Mouse (Mus musculus) midbrain, embryonic 10.5 days (tissue): Measurements from ENCODE around the gene Tmem206. TPM values are rescaled to one million over a fixed set of nuclear protein-coding genes. Genes with fewer than 3 reads are reported as not detected.

Experiments used
- DNase-seq: peaks from one replicate; pipeline ENCODE4 v3.0.0-alpha.2; 2017; ENCODE audit warnings: low spot score
- H3K27ac ChIP-seq: fragments of 300-500 bp; sonication (generic); replicated peaks from 2 replicates; pipeline ENCODE4 v1.5.1; 2016; ENCODE audit warnings: mild to moderate bottlenecking
- H3K27me3 ChIP-seq: fragments of 300-500 bp; sonication (generic); 2 replicates; pipeline ENCODE4 v1.6.1; 2016; ENCODE audit warnings: low read depth, mild to moderate bottlenecking; ENCODE audit not compliant: poor library complexity, severe bottlenecking
- H3K36me3 ChIP-seq: fragments of 300-500 bp; sonication (generic); 2 replicates; pipeline ENCODE4 v1.6.1; 2016; ENCODE audit warnings: mild to moderate bottlenecking, moderate library complexity
- H3K4me1 ChIP-seq: fragments of 300-500 bp; sonication (generic); 2 replicates; pipeline ENCODE4 v1.6.1; 2016
- H3K4me3 ChIP-seq: fragments of 300-500 bp; sonication (generic); 2 replicates; pipeline ENCODE4 v1.5.1; 2016; ENCODE audit warnings: mild to moderate bottlenecking, moderate library complexity
- H3K9me3 ChIP-seq: fragments of 300-500 bp; sonication (generic); replicated peaks from 2 replicates; pipeline ENCODE4 v1.6.1; 2016; ENCODE audit warnings: mild to moderate bottlenecking
- WGBS: fragments of 180-500 bp; shearing (Covaris S2); methylation state at CpG from one replicate; pipeline ENCODE4 v1.1.7; 2016; 5-methylcytosine and 5-hydroxymethylcytosine counted together
- polyA plus RNA-seq: library from polyadenylated mRNA; unstranded; fragments of >200 nt; fragmentation: Nextera tagmentation; extraction: Ambion mirVana; gene quantifications from 2 replicates; pipeline ENCODE4 v1.2.1, GENCODE M21; 2016

The Tmem206 gene
- polyA plus RNA-seq, 1 experiment from 2014 or later = 32.3 TPM

DNA sequence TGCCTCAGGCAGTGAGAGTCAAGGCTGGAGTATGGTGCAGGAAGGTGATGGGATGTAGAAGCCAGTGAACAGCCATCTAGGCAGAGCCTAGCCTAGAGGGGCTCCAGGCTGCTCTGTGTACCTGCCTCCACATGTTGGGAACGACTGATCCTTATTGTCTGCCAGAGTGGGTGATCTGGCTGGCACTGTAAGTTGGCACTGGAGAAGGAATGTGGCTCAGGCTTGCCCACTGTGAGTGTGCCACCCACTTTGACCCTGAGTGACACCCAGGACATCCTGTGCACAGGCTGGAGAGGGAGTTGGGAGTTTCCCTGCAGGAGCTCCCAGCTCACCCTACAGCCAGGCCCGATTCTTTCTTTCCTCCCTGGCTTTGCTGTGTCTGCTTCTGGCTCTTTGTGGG, 14.2 kb downstream of the Tmem206 start:
- 88% methylated on average over 2 of the region's 2 CpGs for WGBS
- H3K4me3 ChIP-seq = no peak overlapping the region
- H3K9me3 ChIP-seq = no peaks in the 10 kb centered on the region
- no peaks in the 10 kb centered on the region for H3K4me1 ChIP-seq
- no peak overlapping the region for H3K27ac ChIP-seq
- H3K36me3 ChIP-seq = peaks cover 91% of the 10 kb centered on the region
- no peaks in the 10 kb centered on the region for H3K27me3 ChIP-seq
- no peak for DNase-seq

DNA sequence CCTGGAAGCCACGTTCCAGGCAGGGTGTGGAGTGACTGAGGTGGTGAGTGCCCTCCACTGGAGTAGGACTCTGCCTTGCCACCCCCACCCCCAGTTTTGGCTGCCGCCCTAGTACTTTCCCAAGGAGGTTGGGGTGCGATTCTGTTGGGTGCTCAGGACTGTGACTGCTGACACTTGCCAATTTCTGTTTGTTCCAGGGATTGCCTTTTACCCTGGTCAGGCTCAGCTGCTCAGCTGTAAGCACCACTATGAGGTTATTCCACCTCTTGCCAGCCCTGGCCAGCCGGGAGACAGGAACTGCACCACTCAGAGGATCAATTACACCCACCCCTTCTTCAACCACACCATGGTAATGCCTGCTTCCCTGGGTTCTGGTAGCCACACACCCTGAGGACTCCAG, 14.8 kb downstream of the Tmem206 start:
- Histone ChIP-seq H3K36me3 (peaks cover 96% of the 10 kb centered on the region), H3K27ac (no peak overlapping the region), H3K9me3 (no peaks in the 10 kb centered on the region), H3K4me3 (no peak overlapping the region), H3K27me3 (no peaks in the 10 kb centered on the region), H3K4me1 (no peaks in the 10 kb centered on the region)
- DNase-seq = no peak
- 92% methylated on average over 4 of the region's 4 CpGs for WGBS

DNA sequence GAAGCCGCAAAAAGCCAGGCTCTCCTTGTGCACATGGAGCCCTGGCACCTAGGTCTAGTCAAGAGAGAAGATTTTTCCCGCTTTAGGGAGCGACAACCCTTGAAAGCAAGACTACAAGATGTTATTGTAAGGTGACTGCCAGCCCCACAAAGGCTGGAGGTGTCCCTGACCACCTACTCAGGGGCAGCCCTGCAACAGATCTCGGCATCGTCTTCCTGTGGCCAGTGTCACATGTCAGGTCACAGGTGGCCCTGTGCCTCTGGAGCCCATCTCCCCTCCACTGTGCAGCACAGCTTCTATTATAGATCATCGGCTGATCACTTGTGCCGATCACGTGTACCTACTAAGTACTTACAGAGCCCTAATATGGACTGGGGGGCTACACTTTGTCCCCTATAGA, 21.9 kb downstream of the Tmem206 start:
- WGBS = 93% methylated on average over 8 of the region's 8 CpGs

DNA sequence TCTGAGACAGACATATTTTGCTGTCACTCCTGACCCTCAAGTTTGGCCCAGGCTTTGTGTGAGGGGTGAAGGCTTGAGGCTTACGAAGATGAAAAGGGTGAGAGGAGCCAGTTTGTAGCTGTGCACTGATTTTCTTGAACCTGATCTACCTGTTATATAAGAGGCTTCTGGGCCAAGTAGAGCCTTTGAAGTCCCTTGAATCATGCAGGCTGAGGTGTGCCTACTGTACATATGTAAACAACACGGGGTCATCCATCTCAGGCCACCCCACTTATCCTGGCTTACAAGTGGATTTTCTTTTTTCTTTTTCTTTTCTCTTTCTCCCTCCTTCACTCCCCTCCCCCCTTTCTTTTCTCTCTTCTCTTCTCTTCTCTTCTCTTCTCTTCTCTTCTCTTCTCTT, 22.9 kb downstream of the Tmem206 start:
- H3K4me1 ChIP-seq = no peaks in the 10 kb centered on the region
- peaks cover 95% of the 10 kb centered on the region for H3K36me3 ChIP-seq
- no peaks in the 10 kb centered on the region for H3K27me3 ChIP-seq
- WGBS = 96% methylated on average over 2 of the region's 2 CpGs
- H3K9me3 ChIP-seq = no peaks in the 10 kb centered on the region
- no peak overlapping the region for H3K27ac ChIP-seq
- H3K4me3 ChIP-seq = no peak overlapping the region
- no peak for DNase-seq

More for the DNA sequence above, 21.9 kb downstream of the Tmem206 start:
- H3K9me3 ChIP-seq = no peaks in the 10 kb centered on the region
- no peak overlapping the region for H3K27ac ChIP-seq
- H3K4me3 ChIP-seq = no peak overlapping the region
- no peaks in the 10 kb centered on the region for H3K27me3 ChIP-seq
- H3K4me1 ChIP-seq = no peaks in the 10 kb centered on the region
- no peak for DNase-seq
- peaks cover 97% of the 10 kb centered on the region for H3K36me3 ChIP-seq

DNA sequence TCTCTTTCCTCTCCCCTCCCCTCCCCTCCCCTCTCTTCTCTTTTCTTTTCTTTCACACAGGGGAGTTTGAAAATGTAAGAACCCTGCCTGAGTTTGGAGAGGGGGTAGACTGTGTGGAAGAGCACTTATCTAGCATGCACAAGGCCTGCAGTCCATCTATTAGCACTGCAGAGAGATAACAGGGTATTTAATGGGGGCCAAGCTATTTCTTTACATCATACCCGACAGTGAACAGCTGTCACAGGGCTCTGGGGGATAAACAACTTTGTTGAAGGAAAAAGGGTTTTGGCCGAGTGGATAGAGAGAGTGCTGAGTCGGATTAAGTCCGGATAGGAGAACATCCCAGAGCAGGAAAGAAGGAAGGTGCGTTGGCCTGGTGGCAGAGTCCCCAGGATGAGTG, 23.3 kb downstream of the Tmem206 start:
- Histone ChIP-seq H3K27ac (no peak overlapping the region), H3K4me3 (no peak overlapping the region), H3K36me3 (peaks cover 95% of the 10 kb centered on the region), H3K9me3 (no peaks in the 10 kb centered on the region), H3K4me1 (no peaks in the 10 kb centered on the region), H3K27me3 (no peaks in the 10 kb centered on the region)
- DNase-seq = no peak
- WGBS = 76% methylated on average over 5 of the region's 5 CpGs

DNA sequence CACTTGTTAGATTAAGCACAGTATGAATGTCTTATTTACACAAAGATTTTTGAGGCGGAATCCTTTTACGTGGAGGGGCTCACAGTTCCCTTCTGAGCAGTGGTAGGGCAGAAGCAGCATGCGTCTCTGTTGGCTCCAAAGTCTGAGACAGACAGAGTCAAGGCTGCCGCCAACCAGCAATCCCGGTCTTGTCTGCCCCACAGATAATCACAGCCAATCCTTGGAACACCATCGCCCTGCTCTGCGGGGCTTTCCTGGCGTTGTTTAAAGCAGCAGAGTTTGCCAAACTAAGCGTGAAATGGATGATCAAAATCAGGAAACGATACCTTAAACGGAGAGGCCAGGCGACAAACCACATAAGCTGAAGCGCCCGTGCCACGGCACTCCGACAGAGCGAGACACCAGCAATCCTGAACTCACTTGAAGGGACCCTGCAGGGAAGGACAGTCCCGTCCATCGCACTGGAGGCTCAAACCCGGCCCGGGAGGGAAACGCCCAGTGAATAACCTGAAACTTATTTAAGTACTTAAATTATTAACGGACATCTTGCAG, 23.9 kb downstream of the Tmem206 start:
- Histone ChIP-seq H3K9me3 (no peaks in the 10 kb centered on the region), H3K36me3 (peaks cover 96% of the 10 kb centered on the region), H3K4me3 (no peak overlapping the region), H3K27ac (no peak overlapping the region), H3K27me3 (no peaks in the 10 kb centered on the region), H3K4me1 (no peaks in the 10 kb centered on the region)
- DNase-seq = no peak
- 91% methylated on average over 23 of the region's 23 CpGs for WGBS

DNA sequence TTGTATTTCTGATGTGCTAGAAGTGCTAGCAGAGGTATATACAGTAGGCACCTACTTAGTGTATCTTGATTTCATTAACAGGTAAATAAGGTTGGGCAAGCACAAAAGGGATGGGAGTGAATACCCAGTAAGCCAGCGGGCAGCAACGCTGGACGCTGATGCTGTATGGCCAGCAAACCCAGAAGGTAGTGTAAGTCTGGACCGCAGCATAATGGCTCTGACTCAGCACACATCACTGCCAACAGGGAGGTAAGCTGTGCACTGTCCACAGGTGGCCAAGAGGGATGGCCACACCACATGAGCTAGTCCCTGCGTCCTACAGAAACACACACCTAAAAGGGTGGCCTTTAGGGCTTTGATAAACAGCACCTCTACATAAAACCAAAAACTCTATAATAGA, 24.6 kb downstream of the Tmem206 start:
- Histone ChIP-seq H3K4me3 (no peak overlapping the region), H3K36me3 (peaks cover 96% of the 10 kb centered on the region), H3K27ac (no peak overlapping the region), H3K9me3 (no peaks in the 10 kb centered on the region), H3K27me3 (no peaks in the 10 kb centered on the region), H3K4me1 (no peaks in the 10 kb centered on the region)
- no peak for DNase-seq
- 92% methylated on average over 5 of the region's 5 CpGs for WGBS

DNA sequence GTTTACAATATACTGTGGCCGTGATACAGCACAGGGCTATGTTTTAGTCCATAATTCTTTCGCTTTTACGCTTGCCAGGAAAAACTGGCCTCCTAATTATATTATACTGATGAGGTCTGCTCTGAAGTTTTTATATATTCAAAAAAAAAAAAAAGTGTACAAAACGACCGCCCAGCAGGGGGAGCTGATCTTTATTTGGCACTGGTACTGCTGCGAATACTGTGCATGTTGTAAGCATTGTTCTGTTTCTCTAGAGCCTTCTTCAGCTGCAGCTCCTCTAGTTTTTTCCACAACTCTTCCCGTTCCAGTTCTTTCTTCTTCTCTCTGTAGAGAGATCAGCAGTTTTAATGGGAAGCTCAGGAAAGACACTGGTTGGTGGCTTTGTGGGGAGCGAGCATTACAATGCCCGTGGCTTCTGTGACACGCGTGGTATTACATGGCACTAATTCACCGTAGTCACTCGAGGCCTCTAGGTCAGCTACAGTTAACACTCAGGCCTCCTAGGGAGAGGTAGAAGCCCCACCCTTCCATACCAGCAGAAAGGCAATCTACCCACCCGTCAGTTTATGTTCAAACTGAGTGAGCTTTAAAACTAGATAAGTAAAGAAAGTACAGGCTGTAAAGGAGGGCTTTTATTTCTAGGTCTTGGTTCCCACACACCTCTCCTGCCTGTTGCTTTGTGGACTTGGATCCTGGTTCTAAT, 27.2 kb downstream of the Tmem206 start:
- Histone ChIP-seq H3K9me3 (no peaks in the 10 kb centered on the region), H3K4me1 (no peaks in the 10 kb centered on the region), H3K36me3 (peaks cover 96% of the 10 kb centered on the region), H3K27ac (no peak overlapping the region), H3K4me3 (no peak overlapping the region), H3K27me3 (no peaks in the 10 kb centered on the region)
- WGBS = 76% methylated on average over 14 of the region's 14 CpGs
- DNase-seq = no peak

DNA sequence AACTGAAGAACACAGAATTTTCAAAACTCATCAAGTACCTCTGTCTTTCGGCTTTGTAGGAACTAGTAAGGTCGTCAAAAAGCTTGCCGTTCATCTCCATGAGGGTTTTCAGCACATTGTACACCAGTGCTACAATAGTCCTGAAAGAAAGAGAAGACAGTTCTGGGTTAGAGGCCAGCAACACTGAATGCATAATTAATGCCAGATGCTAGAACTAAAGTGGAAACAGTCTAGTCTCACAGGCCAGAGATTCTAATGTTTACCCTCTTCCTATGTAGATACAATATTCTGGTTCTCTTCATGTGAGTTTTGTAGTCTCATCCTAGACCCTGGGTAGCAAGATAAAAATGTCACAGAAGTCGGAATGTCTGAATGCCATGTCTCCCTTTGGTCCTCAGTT, 28.1 kb downstream of the Tmem206 start:
- H3K36me3 ChIP-seq = peaks cover 96% of the 10 kb centered on the region
- H3K27me3 ChIP-seq = no peaks in the 10 kb centered on the region
- H3K9me3 ChIP-seq = no peaks in the 10 kb centered on the region
- H3K4me1 ChIP-seq = no peaks in the 10 kb centered on the region
- DNase-seq = no peak
- no peak overlapping the region for H3K27ac ChIP-seq
- no peak overlapping the region for H3K4me3 ChIP-seq
- WGBS = 73% methylated on average over 4 of the region's 4 CpGs

DNA sequence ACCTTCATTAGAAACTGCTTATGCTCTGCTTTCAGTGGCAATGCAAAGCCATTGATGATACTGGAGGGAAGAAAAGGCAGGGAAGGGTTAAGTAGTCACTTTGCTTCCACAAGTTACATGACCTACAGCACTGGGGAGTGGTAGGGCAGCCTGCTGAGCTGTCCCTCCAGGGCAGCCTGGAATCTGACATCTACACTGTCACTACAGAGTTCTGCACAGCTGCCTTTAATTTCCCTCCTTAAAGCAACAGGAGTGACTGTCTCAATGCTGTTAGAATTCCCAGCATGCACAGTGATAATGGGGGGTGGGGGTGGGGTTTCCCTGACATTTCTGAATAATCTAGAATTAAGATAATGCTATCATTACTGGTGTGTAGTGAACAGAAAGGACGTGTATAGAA, 31.2 kb downstream of the Tmem206 start:
- H3K4me3 ChIP-seq = no peak overlapping the region
- 77% methylated on average over 1 of the region's 1 CpGs for WGBS
- no peaks in the 10 kb centered on the region for H3K9me3 ChIP-seq
- H3K36me3 ChIP-seq = peaks cover 77% of the 10 kb centered on the region
- no peaks in the 10 kb centered on the region for H3K27me3 ChIP-seq
- no peak for DNase-seq
- no peak overlapping the region for H3K27ac ChIP-seq
- H3K4me1 ChIP-seq = no peaks in the 10 kb centered on the region

DNA sequence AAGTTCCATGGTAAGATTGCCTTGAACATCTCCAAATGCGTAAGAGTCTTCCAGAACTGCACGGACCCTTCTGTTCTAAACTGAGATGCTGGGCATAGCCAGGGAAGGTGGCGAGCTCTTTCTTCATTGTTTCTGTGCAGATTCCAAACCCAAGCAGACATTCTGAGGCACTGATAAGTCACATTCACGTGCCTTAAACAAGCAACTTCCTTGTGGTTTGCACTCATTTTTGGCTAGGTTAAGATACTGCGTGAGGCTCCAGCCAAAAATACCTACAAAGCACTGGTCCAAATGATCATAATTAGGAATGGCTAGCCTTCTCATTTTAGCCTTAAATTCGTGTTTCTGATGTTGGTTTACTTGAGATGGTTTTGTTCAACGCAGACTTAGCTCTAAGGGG, 33.8 kb downstream of the Tmem206 start:
- Histone ChIP-seq H3K9me3 (no peaks in the 10 kb centered on the region), H3K4me3 (no peak overlapping the region), H3K27me3 (no peaks in the 10 kb centered on the region), H3K27ac (no peak overlapping the region), H3K36me3 (peaks cover 56% of the 10 kb centered on the region), H3K4me1 (no peaks in the 10 kb centered on the region)
- 89% methylated on average over 7 of the region's 7 CpGs for WGBS
- no peak for DNase-seq

DNA sequence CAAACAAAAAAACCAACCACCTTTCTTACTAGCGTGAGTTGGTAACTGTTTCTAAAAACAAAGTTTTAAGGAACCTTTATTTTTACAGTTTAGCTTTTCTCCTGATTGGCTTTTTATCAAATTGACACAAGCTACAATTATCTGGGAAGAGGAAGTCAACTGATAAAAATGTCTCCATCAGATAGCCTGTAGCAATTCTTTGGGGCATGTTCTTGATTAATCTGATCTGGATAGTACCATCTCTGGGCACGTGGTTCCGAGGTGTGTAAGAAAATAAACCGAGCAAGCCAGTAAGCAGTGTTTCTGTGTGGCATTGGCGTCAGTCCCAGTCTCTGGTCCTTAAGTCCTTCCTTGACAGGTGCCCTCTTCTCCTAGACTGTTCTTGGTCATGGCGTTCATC, 36.7 kb downstream of the Tmem206 start:
- DNase-seq = no peak
- Histone ChIP-seq H3K9me3 (no peaks in the 10 kb centered on the region), H3K27ac (no peak overlapping the region), H3K4me3 (no peak overlapping the region), H3K27me3 (no peaks in the 10 kb centered on the region), H3K36me3 (peaks cover 30% of the 10 kb centered on the region), H3K4me1 (no peaks in the 10 kb centered on the region)
- 91% methylated on average over 6 of the region's 6 CpGs for WGBS

DNA sequence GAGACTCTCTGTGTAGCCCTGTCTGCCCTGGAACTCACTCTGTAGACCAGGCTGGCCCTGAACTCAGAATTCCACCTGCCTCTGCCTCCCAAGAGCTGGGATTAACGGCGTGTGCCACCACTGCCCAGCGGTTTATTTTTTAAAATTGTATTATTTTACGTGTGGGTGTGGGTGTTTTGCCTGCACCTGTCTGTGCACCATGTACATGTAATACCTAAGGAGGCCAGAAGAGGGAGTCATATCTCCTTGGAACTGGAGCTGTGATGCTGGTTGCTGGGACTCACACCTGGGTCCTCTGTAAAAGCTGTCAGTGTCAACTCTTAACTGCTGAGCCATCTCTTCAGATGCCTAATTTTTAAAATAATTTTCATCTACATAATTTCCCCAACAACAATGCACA, 38.8 kb downstream of the Tmem206 start:
- no peak for DNase-seq
- no peaks in the 10 kb centered on the region for H3K27me3 ChIP-seq
- no peak overlapping the region for H3K4me3 ChIP-seq
- H3K27ac ChIP-seq = no peak overlapping the region
- H3K4me1 ChIP-seq = no peaks in the 10 kb centered on the region
- H3K36me3 ChIP-seq = peaks cover 21% of the 10 kb centered on the region
- H3K9me3 ChIP-seq = no peaks in the 10 kb centered on the region
- 69% methylated on average over 4 of the region's 4 CpGs for WGBS
